Comparison of ENCODE assay signal across 25 mouse cellular contexts in genomic region chr5:92372605-92373004, GRCm38 (mm10). TPM values are rescaled to one million over a fixed set of nuclear protein-coding genes. Genes with fewer than 3 reads are reported as not detected.
DNase-seq lines count a peak whose midpoint lies in the region; ATAC-seq lines count a peak whose summit lies in the region.
"Had no signal": no experiment of that assay in that cellular context is flagged by ENCODE, and none has a peak within 500 bp of the region (broad histone marks: within the 10 kb centered on the region; RNA-seq: fewer than 3 reads in every experiment).

No protein-coding gene starts in this region.

- DNase-seq in heart, adult 11 months, result peak; percentile 61
- DNase-seq in heart, postnatal 14 days, result no peak
- peak; percentile 51 for DNase-seq in 416B (ENCODE audit: low read depth)
- peak; percentile 26 for DNase-seq in Muller cell, postnatal 12 days (ENCODE audit: inconsistent ontology term)
- DNase-seq in thymus, postnatal 4 days, result no peak
- DNase-seq: adrenal gland, adult 8-10 months; adrenal gland, postnatal 14 days; adrenal gland, postnatal 36 days; B cell, adult 2 months; cerebellum, adult 11-12 months; cerebellum, adult 2 months; cerebellum, adult 9-11 months; cerebellum, postnatal 14 days; cerebellum, postnatal 36 days; embryo, embryonic 11 days; forebrain, postnatal 0 days had no signal

- ATAC-seq in erythroid progenitor cell, adult 5-6 weeks (replicated peaks; ENCODE audit: low FRiP score, poor library complexity, severe bottlenecking), result no peak
- ATAC-seq: activated CD4-positive, CD25-positive, alpha-beta regulatory T cell, adult 4 months; CD4-positive, CD25-positive, alpha-beta regulatory T cell, adult 4 months; forebrain, embryonic 13.5 days; forebrain, embryonic 15.5 days; forebrain, postnatal 0 days; Patski had no signal

- intact Hi-C loops in heart, postnatal 14 days (cut with DNase I), result no loop called here

RNA-seq across cellular contexts. Expression of gene Cxcl10, which starts 23.9 kb away (rescaled TPM):
- under 1 TPM in 1 of 2 experiments, not detected in 1; 0.80 TPM for total RNA-seq in heart, postnatal 14 days (2021)
- total RNA-seq in erythroid progenitor cell, adult 5-6 weeks (2015; ENCODE audit: low replicate concordance), result 6.1 and 18.4 TPM in 2 replicates
- total RNA-seq in erythroid progenitor cell, adult 5-6 weeks (2017; ENCODE audit: low replicate concordance), result 1.7 and 2.8 TPM in 2 replicates

RNA-seq across cellular contexts. Expression of gene Art3, which starts 41.0 kb away (rescaled TPM):
- total RNA-seq in heart, postnatal 14 days (2021), result 100 to 1,000 TPM; 620 to 781 TPM
- total RNA-seq in erythroid progenitor cell, adult 5-6 weeks (2015; ENCODE audit: low replicate concordance), result not detected in 2 replicates
- total RNA-seq in erythroid progenitor cell, adult 5-6 weeks (2017; ENCODE audit: low replicate concordance), result not detected in 2 replicates
- total RNA-seq: common myeloid progenitor, adult 5-6 weeks had no signal

RNA-seq across cellular contexts. Expression of gene Cxcl9, which starts 44.7 kb away (rescaled TPM):
- under 1 TPM; 0.57 to 0.88 TPM for total RNA-seq in heart, postnatal 14 days (2021)
- 0.84 and 2.5 TPM in 2 replicates for total RNA-seq in erythroid progenitor cell, adult 5-6 weeks (2015; ENCODE audit: low replicate concordance)
- 1.4 and 23.5 TPM in 2 replicates for total RNA-seq in erythroid progenitor cell, adult 5-6 weeks (2017; ENCODE audit: low replicate concordance)
- total RNA-seq: CH12.LX; forebrain, postnatal 0 days; G1E had no signal

Comparison
In these comparisons a context has a peak if more than half of its experiments do, and no peak if none do; other contexts are left out.
1. DNase-seq: peak in heart, adult 11 months (single experiment), 416B (single experiment) and Muller cell, postnatal 12 days (single experiment); none in heart, postnatal 14 days (0 of 2) and thymus, postnatal 4 days (single experiment).
2. RNA of gene Art3, which starts 41.0 kb away (total RNA-seq): 620 to 781 TPM in heart, postnatal 14 days; not detected in erythroid progenitor cell, adult 5-6 weeks; every median in the first group is over 100 times any median in the second.